Mouse (Mus musculus) heart, adult 11 months (tissue): Measurements from ENCODE around the gene Tmem72.

Source experiments
- DNase-seq: peaks from one replicate; pipeline ENCODE4 v3.0.0; 2022

Tmem72 gene

GRCm38 (mm10) chr6:116716666-116717065 is at the start of gene Tmem72:
Gene Tmem72 (minus strand): TSS chr6:116716913.
- peak; percentile 88 for DNase-seq

DNA sequence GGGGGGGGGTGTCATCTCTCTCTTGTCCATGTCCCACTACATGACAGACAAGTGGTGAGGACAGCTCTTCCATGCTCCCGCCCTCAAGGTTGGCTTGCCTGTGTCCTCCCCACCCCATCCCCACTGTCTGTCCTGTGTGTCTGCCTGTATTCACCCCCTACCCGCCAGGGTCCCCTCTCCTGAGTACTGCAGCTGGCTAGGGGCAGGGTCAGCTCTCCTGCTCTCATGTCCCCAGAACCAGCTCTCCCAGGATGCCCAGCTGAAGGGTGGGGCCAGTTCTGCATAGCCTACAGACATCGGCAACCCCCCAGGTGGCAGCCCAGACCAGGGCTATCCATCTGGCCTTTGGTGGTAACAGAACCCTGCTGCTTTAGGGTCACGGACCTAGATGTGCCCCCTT is 47.8 kb upstream of the Tmem72 start:
- DNase-seq = peak; percentile 76

GRCm38 (mm10) chr6:116762333-116762732 is 45.6 kb upstream of the Tmem72 start:
- DNase-seq = peak; percentile 56

DNA sequence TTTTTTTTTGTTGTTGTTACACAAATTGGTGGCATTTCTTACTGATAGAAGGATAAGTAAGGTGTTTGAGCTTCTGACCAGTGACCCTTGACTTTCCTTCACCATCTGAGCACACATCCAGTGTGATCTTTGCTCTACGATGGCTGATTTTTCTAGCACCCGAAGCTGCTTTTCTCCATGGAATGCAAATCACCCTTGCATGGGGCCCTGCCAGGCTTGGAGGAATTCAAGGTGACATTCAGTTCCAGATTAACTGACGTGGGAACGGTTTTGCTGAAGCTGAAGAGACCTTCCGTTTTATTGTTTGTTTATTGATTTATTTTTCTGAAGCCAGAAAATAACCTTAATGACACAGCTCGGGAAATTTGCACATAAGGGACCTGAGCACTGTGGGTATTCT is 43.5 kb upstream of the Tmem72 start:
- DNase-seq = peak; percentile 62

GRCm38 (mm10) chr6:116756364-116756763 is 39.7 kb upstream of the Tmem72 start:
- DNase-seq = peak; percentile 79

- peak; percentile 68 for DNase-seq
Observed at GRCm38 (mm10) chr6:116738046-116738445, 21.3 kb upstream of the Tmem72 start.

DNA sequence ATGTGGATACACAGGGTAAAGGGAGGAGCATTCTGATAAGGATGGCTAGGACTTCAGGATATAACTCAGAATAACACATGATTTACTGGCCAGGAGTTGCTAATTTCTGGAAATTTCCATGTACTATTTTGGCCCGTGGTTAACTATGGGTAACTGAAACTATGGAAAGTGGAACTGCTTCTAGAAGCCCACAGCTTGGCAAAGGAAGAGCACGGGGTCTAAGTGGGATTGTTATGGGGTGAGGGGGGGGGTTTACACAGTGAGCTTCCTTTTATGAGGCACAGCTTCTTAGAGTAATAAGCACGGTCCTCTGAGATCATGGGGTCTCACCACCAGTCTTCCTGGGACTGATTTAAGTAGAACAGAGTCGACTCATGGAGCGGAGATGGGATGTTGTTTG is 18.6 kb upstream of the Tmem72 start:
- DNase-seq = peak; percentile 87

DNA sequence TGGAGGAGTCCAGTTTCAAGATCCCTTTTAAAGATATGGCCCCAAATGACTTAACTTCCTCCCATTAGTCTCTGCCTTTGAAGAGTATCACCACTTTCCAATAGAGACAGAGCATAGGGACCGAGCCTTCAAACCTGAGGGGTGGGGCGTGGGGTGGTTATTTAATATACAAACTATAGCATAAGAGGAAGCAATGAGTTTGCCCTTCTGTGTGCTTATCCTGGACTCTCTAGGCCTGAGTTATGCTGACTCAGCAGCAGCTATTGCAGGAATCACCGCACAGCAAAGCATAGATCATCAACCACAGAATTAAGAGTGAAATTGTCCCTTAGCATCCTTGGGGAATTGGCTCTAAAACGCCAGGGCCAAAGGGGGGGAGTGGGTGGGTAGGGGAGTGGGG is 16.9 kb upstream of the Tmem72 start:
- peak; percentile 8 for DNase-seq

GRCm38 (mm10) chr6:116724489-116725160 is 7.9 kb upstream of the Tmem72 start:
- DNase-seq = peak; percentile 83

DNA sequence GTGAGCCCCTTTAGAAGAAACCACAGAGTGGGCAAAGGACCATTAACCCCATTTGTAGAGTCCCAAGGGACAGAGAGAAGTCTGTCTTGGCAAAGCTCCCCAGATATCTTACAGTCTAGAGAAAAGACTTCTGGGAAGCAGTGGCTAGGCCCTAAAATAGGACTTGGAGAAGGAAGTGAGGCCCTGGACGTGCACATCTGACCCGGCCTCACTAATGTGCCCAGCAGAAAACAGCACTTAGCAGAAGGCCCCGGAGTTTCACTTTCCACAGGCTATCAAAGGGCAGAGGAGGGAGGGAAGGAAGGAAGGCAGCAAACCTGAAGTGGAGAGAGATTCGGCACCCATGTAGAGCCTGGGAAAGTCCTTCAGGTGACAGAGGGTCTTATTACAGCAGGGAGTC is 2.2 kb upstream of the Tmem72 start:
- DNase-seq = peak; percentile 97

DNA sequence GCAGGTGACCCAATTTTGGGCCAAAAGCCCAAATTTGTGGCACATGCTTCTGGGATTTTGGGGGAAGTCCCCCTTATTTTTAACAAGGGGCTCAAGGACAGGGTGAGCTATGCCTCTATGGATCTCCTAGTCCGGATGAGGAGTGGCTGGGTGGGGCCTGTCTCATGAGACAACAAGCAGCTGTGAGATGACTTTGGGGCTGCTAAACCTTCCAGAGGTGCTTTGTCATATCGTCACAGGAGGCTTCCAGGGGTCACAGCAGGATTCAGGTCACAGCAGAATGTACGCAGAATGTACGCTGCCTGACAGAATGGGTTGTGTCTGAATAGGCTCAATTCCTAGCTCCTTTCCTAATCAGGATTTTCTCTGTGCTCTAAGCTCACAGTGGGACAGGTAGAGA is 1.6 kb upstream of the Tmem72 start:
- peak; percentile 82 for DNase-seq

GRCm38 (mm10) chr6:116717851-116718250 is 1.1 kb upstream of the Tmem72 start:
- DNase-seq = peak; percentile 58

DNA sequence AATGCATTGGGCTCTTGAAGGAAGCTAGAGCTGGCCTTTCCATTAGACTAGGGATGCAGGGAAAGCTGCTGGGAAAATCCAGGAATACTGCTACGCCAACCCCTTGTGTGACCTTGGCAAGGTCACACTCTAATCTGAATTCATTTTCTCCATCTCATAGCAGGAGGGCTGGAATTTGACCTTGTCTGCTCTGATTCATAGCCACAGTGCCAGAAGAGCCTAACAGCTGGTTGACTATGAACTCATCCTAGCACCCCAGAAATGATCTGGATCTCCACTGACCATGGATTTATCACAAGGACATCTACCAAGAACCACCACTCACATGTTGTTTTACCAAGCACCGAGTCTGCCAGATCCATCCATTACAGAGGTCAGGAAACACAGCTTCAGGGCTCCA is 1.5 kb downstream of the Tmem72 start:
- peak; percentile 59 for DNase-seq

DNA sequence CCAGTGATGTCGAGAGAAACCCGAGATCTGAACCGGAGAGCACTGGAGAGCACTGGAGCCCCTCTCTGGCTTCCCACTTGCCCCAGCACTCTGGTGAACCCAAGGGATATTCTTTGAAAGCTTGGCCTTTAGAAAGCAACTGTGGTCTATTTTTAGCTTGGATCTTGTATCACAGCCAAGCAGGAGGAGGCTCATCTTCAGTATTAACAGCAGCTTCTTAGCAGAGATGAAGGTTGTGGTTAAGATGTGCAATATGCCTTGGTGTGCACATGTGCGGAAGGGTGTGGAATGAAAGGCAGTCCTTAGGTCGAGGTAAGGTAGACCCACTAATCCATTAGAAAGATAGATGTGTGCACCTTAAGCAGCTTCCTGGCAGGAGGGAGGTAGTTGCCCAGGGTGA is 2.1 kb downstream of the Tmem72 start:
- DNase-seq = peak; percentile 66

DNA sequence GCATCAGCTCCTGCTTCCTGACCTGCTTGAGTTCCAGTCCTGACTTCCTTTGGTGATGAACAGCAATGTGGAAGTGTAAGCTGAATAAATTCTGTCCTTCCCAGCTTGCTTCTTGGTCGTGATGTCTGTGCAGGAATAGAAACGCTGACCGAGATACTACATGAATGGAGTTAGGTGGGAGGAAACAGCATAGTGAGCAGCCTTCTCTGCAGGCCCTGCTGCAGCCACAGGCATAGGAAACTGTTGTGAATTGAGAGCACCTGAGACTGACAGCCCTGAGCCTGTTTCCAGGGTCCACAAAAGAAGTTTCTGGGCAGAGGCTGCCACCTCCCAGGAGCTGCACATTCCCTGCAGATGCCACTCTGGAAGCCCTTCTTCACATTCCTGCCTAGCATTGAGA is 2.7 kb downstream of the Tmem72 start:
- peak; percentile 87 for DNase-seq

DNA sequence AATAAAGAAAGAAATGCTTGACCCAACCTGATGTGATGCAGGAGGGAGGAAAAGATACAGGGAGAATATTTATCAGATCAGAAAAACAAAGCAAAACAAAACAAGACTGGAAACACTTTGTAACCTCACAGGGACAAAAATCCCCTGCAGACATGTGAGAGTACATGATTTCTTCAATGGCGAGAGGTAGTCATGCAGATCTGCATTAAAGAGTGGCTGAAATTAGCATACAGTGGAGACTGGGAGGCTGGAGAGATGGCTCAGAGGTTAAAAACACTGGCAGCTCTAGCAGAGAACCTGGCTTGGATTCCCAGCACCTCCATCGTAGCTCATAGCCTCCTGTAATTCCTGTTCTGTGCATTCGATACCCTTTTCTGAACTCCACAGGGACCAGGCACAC is 4.2 kb downstream of the Tmem72 start:
- peak; percentile 4 for DNase-seq

DNA sequence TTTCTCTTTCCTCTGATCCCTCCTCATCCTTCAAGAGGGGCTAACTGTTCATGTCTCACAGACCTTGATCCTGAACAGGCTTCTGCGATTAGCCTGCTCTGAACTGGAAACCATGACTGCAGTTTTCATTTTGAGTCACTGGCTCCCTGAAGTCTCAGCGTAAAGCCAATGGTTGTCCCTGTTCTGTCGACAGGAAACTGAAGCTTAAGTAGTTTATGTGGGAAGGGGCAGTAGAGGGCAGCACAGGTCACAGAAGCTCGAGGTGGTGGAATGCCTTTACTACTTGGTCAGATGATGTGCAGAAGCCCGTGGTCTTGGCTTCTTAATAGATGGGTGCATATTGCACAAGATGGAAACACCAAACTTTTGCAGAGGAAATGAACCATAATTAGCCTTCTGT is 4.7 kb downstream of the Tmem72 start:
- DNase-seq = peak; percentile 85

- peak; percentile 56 for DNase-seq
Observed at GRCm38 (mm10) chr6:116704320-116704719, 12.4 kb downstream of the Tmem72 start.

DNA sequence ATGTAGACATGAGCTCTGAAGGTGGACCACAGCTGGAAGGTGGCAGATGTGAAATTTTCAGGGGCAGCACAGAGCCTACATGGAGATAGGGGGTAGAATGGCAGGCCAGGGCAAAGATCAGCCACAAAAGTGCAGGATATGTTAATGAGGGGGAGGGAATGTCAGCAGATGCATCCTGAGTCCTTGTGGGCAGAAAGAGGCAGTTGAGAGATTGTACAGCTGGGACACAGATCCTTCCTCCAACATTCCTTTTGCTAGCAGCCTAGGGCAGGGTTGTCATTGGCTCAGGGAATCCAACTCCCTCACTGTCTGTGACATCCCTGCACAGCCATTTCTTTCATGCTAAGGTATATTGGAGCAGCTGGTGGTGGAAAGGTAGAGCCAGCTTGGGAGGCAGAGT is 15.9 kb downstream of the Tmem72 start:
- DNase-seq = peak; percentile 68

DNA sequence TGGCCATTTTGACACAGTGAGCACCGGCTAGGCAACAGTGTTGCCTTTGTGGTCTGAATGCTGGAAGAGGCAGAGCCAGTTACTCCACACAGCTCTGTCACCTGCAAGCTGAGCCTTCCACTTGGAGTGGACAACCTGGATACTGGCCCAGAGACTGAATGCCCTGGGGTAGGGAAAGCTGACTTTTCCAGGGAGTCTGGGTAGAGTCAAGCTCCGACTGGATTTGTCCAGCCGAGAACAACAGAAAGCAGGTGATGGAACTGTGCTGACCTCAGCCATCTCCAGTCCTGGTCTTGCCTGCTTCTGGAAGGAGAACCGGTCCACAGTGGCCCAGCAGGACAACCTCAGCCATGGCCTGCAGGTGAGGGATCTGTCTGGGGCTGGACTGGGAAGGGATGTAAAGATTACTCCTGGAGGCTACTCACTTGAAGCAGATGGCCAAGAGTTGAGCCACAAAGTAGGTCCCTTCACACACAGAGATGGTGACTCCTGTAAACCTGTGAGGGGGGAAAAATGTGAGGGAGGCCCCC is 18.8 kb downstream of the Tmem72 start:
- peak; percentile 83 for DNase-seq

DNA sequence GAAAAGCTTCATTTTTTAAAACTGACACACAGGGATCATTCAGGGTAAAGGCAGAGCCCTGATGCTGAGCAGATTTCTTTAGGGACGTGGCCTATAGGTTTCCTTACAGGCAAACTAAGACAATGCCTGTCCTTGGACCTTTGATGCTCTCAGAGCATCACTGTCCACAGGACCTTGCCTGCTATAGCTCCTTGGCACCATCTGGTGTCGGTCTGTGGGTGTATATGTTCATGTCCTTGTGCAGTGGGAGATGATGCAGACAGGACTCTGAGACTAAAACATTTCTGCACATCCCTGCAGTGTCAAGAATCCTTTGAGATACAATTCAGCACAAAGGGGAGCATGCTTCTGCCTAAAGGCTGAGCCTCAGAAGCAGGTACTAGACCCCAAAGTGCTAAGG is 19.3 kb downstream of the Tmem72 start:
- peak; percentile 70 for DNase-seq

- no peak for DNase-seq
Observed at GRCm38 (mm10) chr6:116694346-116694745, 22.4 kb downstream of the Tmem72 start.

- peak; percentile 50 for DNase-seq
Observed at GRCm38 (mm10) chr6:116693639-116694038, 23.1 kb downstream of the Tmem72 start.

DNA sequence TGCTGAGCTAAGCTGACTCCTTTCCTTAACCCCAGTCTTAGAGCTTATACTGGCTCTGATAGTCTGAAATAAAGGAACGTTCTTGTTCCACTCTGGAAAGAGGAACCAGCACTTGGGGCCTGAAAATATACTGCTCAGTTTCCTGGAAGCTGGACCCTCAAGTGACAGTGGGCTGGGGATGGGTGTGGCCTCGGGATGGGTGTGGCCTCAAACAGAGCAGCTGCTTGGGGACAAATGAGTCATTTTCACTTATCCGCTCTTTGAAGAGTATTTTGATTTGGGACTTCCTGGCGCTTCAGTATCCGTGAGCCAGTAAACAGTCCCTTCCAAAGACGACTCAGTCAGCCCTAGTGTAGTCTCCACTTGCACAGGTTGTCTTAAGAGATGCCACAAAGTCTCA is 34.4 kb downstream of the Tmem72 start:
- peak; percentile 98 for DNase-seq
